In genomic region chr17:45759751-45760150, GRCm38 (mm10) we compare ENCODE assay signal across 32 mouse cellular contexts. TPM values are rescaled to one million over a fixed set of nuclear protein-coding genes. Genes with fewer than 3 reads are reported as not detected.
DNase-seq lines count a peak whose midpoint lies in the region; ATAC-seq and TF ChIP-seq lines count a peak whose summit lies in the region.
"Had no signal": no experiment of that assay in that cellular context is flagged by ENCODE, and none has a peak within 500 bp of the region (broad histone marks: within the 10 kb centered on the region; RNA-seq: fewer than 3 reads in every experiment).

No protein-coding gene starts in this region.

- no peak overlapping the region for H3K9ac ChIP-seq in hindbrain, postnatal 0 days (replicated peaks; ENCODE audit: low read length)
- no peak overlapping the region for H3K9ac ChIP-seq in hindbrain, embryonic 11.5 days (ENCODE audit: low read depth, low read length)
- no peak overlapping the region for H3K9ac ChIP-seq in kidney, embryonic 16.5 days (replicated peaks; ENCODE audit: low read length)
- H3K9ac ChIP-seq: embryonic facial prominence, embryonic 15.5 days; forebrain, embryonic 12.5 days; forebrain, postnatal 0 days; heart, embryonic 15.5 days; hindbrain, embryonic 12.5 days; limb, embryonic 15.5 days; liver, embryonic 13.5 days; midbrain, embryonic 13.5 days; neural tube, embryonic 13.5 days had no signal

- H3K4me1 ChIP-seq in hindbrain, postnatal 0 days (ENCODE audit: insufficient read depth, low read length), result peaks cover 17% of the 10 kb centered on the region; the same call in 1 of the 2 replicates
- H3K4me1 ChIP-seq in hindbrain, embryonic 11.5 days (replicated peaks; ENCODE audit: control insufficient read depth, insufficient read depth, low read length), result no peaks in the 10 kb centered on the region
- peaks cover 14% of the 10 kb centered on the region for H3K4me1 ChIP-seq in kidney, embryonic 16.5 days (ENCODE audit: insufficient read depth, low read length)
- H3K4me1 ChIP-seq: liver, embryonic 13.5 days had no signal

- TF ChIP-seq CTCF in hindbrain, postnatal 0 days (IDR thresholded peaks at IDR 0.05; ENCODE audit: low read depth), result no peak

- H3K27me3 ChIP-seq in hindbrain, postnatal 0 days (ENCODE audit: insufficient read depth, low read length), result no peaks in the 10 kb centered on the region
- no peaks in the 10 kb centered on the region for H3K27me3 ChIP-seq in hindbrain, embryonic 11.5 days (ENCODE audit: control insufficient read depth, insufficient read depth, low read length)
- H3K27me3 ChIP-seq in kidney, embryonic 16.5 days (ENCODE audit: insufficient read depth, low read length), result no peaks in the 10 kb centered on the region
- H3K27me3 ChIP-seq: embryonic facial prominence, embryonic 15.5 days; forebrain, embryonic 12.5 days; hindbrain, embryonic 12.5 days; limb, embryonic 15.5 days; midbrain, embryonic 13.5 days; neural tube, embryonic 13.5 days had no signal

- H3K27ac ChIP-seq in hindbrain, postnatal 0 days, result no peak overlapping the region
- H3K27ac ChIP-seq in hindbrain, embryonic 11.5 days (ENCODE audit: low read depth, low read length), result no peak overlapping the region
- H3K27ac ChIP-seq in kidney, embryonic 16.5 days (ENCODE audit: low read length), result no peak overlapping the region
- H3K27ac ChIP-seq: embryonic facial prominence, embryonic 10.5 days; embryonic facial prominence, embryonic 15.5 days; forebrain, embryonic 12.5 days; heart, embryonic 15.5 days; hindbrain, embryonic 12.5 days; left cerebral cortex, adult 2 months; limb, embryonic 15.5 days; liver, embryonic 13.5 days; midbrain, embryonic 13.5 days; neural tube, embryonic 13.5 days had no signal

- H3K4me3 ChIP-seq in hindbrain, postnatal 0 days (ENCODE audit: low read length), result no peak overlapping the region
- H3K4me3 ChIP-seq in hindbrain, embryonic 11.5 days (ENCODE audit: low read depth, low read length), result no peak overlapping the region
- H3K4me3 ChIP-seq in kidney, embryonic 16.5 days (ENCODE audit: low read length), result no peak overlapping the region
- H3K4me3 ChIP-seq: embryonic facial prominence, embryonic 10.5 days; embryonic facial prominence, embryonic 15.5 days; forebrain, embryonic 12.5 days; heart, embryonic 15.5 days; hindbrain, embryonic 12.5 days; left cerebral cortex, adult 2 months; limb, embryonic 15.5 days; liver, embryonic 13.5 days; midbrain, embryonic 13.5 days; neural tube, embryonic 13.5 days had no signal

- DNase-seq in hindbrain, postnatal 0 days (ENCODE audit: low spot score), result peak; percentile 43
- DNase-seq in hindbrain, embryonic 11.5 days (ENCODE audit: low spot score), result no peak
- DNase-seq in cerebellum, adult 9-10 months, result peak; percentile 73
- peak; percentile 65 to 71 for DNase-seq in cerebellum, postnatal 25 days
- no peak for DNase-seq in urinary bladder, postnatal 25 days (ENCODE audit: low spot score)
- DNase-seq: adrenal gland, adult 2 months; adrenal gland, postnatal 36 days; B cell, adult 2 months; forebrain, postnatal 0 days; gastrocnemius, postnatal 10 days; kidney, adult 9 months; kidney, postnatal 14 days; liver, embryonic 13.5 days; lung, adult 18-20 months; thymus, postnatal 4 days had no signal

- no peak overlapping the region for H3K4me2 ChIP-seq in hindbrain, postnatal 0 days (ENCODE audit: low read depth, low read length)
- no peak overlapping the region for H3K4me2 ChIP-seq in hindbrain, embryonic 11.5 days (replicated peaks; ENCODE audit: low read depth, low read length)
- H3K4me2 ChIP-seq in kidney, embryonic 16.5 days (replicated peaks; ENCODE audit: low read depth, low read length), result no peak overlapping the region
- H3K4me2 ChIP-seq: embryonic facial prominence, embryonic 15.5 days; forebrain, embryonic 12.5 days; heart, embryonic 15.5 days; hindbrain, embryonic 12.5 days; limb, embryonic 15.5 days; liver, embryonic 13.5 days; midbrain, embryonic 13.5 days; neural tube, embryonic 13.5 days had no signal

- WGBS in hindbrain, postnatal 0 days, result 66% methylated on average over 5 of the region's 5 CpGs
- WGBS in hindbrain, embryonic 11.5 days, result 88% methylated on average over 5 of the region's 5 CpGs
- WGBS in kidney, embryonic 16.5 days, result 92% methylated on average over 5 of the region's 5 CpGs

- H3K36me3 ChIP-seq in hindbrain, postnatal 0 days (ENCODE audit: insufficient read depth, low read length), result no peaks in the 10 kb centered on the region
- H3K36me3 ChIP-seq in hindbrain, embryonic 11.5 days (ENCODE audit: control insufficient read depth, insufficient read depth, low read length), result no peaks in the 10 kb centered on the region
- no peaks in the 10 kb centered on the region for H3K36me3 ChIP-seq in kidney, embryonic 16.5 days (ENCODE audit: insufficient read depth, low read length)
- H3K36me3 ChIP-seq: embryonic facial prominence, embryonic 10.5 days; embryonic facial prominence, embryonic 15.5 days; forebrain, embryonic 12.5 days; heart, embryonic 15.5 days; hindbrain, embryonic 12.5 days; limb, embryonic 15.5 days; liver, embryonic 13.5 days; midbrain, embryonic 13.5 days; neural tube, embryonic 13.5 days had no signal

- no peak for ATAC-seq in hindbrain, postnatal 0 days
- no peak for ATAC-seq in hindbrain, embryonic 11.5 days (ENCODE audit: low FRiP score)
- ATAC-seq in kidney, embryonic 16.5 days (ENCODE audit: low FRiP score, low TSS enrichment), result no peak
- ATAC-seq: activated CD4-positive, CD25-positive, alpha-beta regulatory T cell, adult 4 months; forebrain, postnatal 0 days; intestine, postnatal 0 days; lung, postnatal 0 days; midbrain, embryonic 13.5 days had no signal

- H3K9me3 ChIP-seq in hindbrain, postnatal 0 days (ENCODE audit: low read length), result no peaks in the 10 kb centered on the region
- no peaks in the 10 kb centered on the region for H3K9me3 ChIP-seq in hindbrain, embryonic 11.5 days (ENCODE audit: control insufficient read depth, low read length)
- no peaks in the 10 kb centered on the region for H3K9me3 ChIP-seq in kidney, embryonic 16.5 days (ENCODE audit: low read length)
- H3K9me3 ChIP-seq: embryonic facial prominence, embryonic 10.5 days; embryonic facial prominence, embryonic 15.5 days; forebrain, embryonic 12.5 days; heart, embryonic 15.5 days; limb, embryonic 15.5 days; liver, embryonic 13.5 days; midbrain, embryonic 13.5 days; neural tube, embryonic 13.5 days had no signal

RNA-seq across cellular contexts. Expression of gene 1600014C23Rik, which starts 26.1 kb away (rescaled TPM):
- total RNA-seq in hindbrain, postnatal 0 days (2014; rRNA removed), result not detected in 2 replicates
- 0.51 and 0.64 TPM in 2 replicates for polyA plus RNA-seq in hindbrain, postnatal 0 days (2015; fragmentation: Nextera tagmentation; extraction: Ambion mirVana)
- 0.32 and 0.37 TPM in 2 replicates for polyA plus RNA-seq in hindbrain, embryonic 11.5 days (2014; fragmentation: Nextera tagmentation; extraction: Ambion mirVana)
- polyA plus RNA-seq in kidney, embryonic 16.5 days (2015; fragmentation: Nextera tagmentation; extraction: Ambion mirVana), result not detected in 2 replicates
- total RNA-seq: adrenal gland, adult 2 months; adrenal gland, postnatal 36 days; forebrain, postnatal 0 days; gastrocnemius, postnatal 10 days; layer of hippocampus, postnatal 14 days; left cerebral cortex, adult 2 months; megakaryocyte-erythroid progenitor cell, adult 5-6 weeks had no signal
- polyA plus RNA-seq: activated CD4-positive, CD25-positive, alpha-beta regulatory T cell, adult 4 months; adrenal gland, adult 2 months; cortical plate, adult 2 months; embryonic facial prominence, embryonic 10.5 days; embryonic facial prominence, embryonic 15.5 days; forebrain, postnatal 0 days; hindbrain, embryonic 12.5 days; intestine, postnatal 0 days; limb, embryonic 15.5 days; liver, embryonic 13.5 days; lung, postnatal 0 days; midbrain, embryonic 13.5 days; neural tube, embryonic 13.5 days; thymus, postnatal 0 days had no signal

Comparison
In these comparisons a context has a peak if more than half of its experiments do, and no peak if none do; other contexts are left out.
1. DNase-seq: peak in hindbrain, postnatal 0 days (single experiment), cerebellum, adult 9-10 months (single experiment) and cerebellum, postnatal 25 days (2 of 2); none in hindbrain, embryonic 11.5 days (single experiment) and urinary bladder, postnatal 25 days (single experiment).